Mouse (Mus musculus): ENCODE data around the gene Rab3b. TPM values are rescaled to one million over a fixed set of nuclear protein-coding genes. Genes with fewer than 3 reads are reported as not detected.

The Rab3b gene
- total and polyA plus RNA-seq, 3 experiments, result 0.11 TPM; not detected in 2

- TF ChIP-seq ZC3H11A (IDR thresholded peaks at IDR 0.05; ENCODE audit: low read depth, low read length), result no peak
Observed at GRCm38 (mm10) chr4:108833828-108834114, 45.1 kb upstream of the Rab3b start (continued).

GRCm38 (mm10) chr4:108834115-108834970 lies 44.5 kb upstream of the Rab3b start, which contains the start of gene Txndc12:
TSS of gene Txndc12 (plus strand) at chr4:108834601.
- peaks cover 33% of the 10 kb centered on the region for H3K79me2 ChIP-seq (ENCODE audit: control insufficient read depth, insufficient read depth, low read length, poor library complexity)
- DNase-seq (ENCODE audit: low read depth, low spot score), result peak; percentile 97
- peak within 1 kb of the TSS; percentile 79 to 89 for H3K4me3 ChIP-seq (ENCODE audit: control insufficient read depth in 1 of 2, insufficient read depth in 1 of 2, low read depth in 2 of 2, low read length in 2 of 2)
- H3K9me3 ChIP-seq (replicated peaks; ENCODE audit: insufficient read depth, low read length), result no peaks in the 10 kb centered on the region
- peak within 1 kb of the TSS; percentile 93 for H3K9ac ChIP-seq (ENCODE audit: control insufficient read depth, low read depth, low read length, poor library complexity, severe bottlenecking)
- no peaks in the 10 kb centered on the region for H3K27me3 ChIP-seq (ENCODE audit: control insufficient read depth in 1 of 2, insufficient read depth in 2 of 2, low read length in 2 of 2)
- peaks cover 0 to 24% of the 10 kb centered on the region in 2 experiments; a peak in 2 of 4 replicates for H3K36me3 ChIP-seq (ENCODE audit: control insufficient read depth in 1 of 2, insufficient read depth in 2 of 2, low read length in 2 of 2)
- H3K4me1 ChIP-seq (ENCODE audit: control insufficient read depth in 1 of 2, insufficient read depth in 2 of 2, low read length in 2 of 2), result peaks cover 5 to 9% of the 10 kb centered on the region in 2 experiments
- H3K27ac ChIP-seq (ENCODE audit: control insufficient read depth, low read depth, low read length), result peak within 1 kb of the TSS; percentile 96
- TF ChIP-seq POLR2AphosphoS2 (IDR thresholded peaks at IDR 0.05; ENCODE audit: low read length) (peak; percentile 94), UBTF (IDR thresholded peaks at IDR 0.05; ENCODE audit: borderline replicate concordance, insufficient read depth, low read depth, low read length) (no peak), ETS1 (IDR thresholded peaks at IDR 0.05; ENCODE audit: low read depth, low read length) (peak; percentile 71), ZNF384 (IDR thresholded peaks at IDR 0.05; ENCODE audit: low read depth, low read length) (peak; percentile 98), RAD21 (IDR thresholded peaks at IDR 0.05; ENCODE audit: low read depth, low read length) (no peak), EP300 (IDR thresholded peaks at IDR 0.05; ENCODE audit: low read depth in 1 of 2, low read length in 2 of 2) (peak in 1 of 2 experiments; percentile 28; a peak in 1 of 4 replicates), SIN3A (IDR thresholded peaks at IDR 0.05; ENCODE audit: low read length) (peak; percentile 86), USF1 (IDR thresholded peaks at IDR 0.05; ENCODE audit: low read depth, low read length) (no peak), MAZ (IDR thresholded peaks at IDR 0.05; ENCODE audit: low read depth, low read length) (peak; percentile 88), POLR2A (IDR thresholded peaks at IDR 0.05; ENCODE audit: control insufficient read depth in 1 of 2, insufficient read depth in 1 of 2, low read depth in 1 of 2, low read length in 2 of 2, poor library complexity in 1 of 2) (peak; percentile 63 to 85), TAL1 (IDR thresholded peaks at IDR 0.05; ENCODE audit: low read length) (no peak), BHLHE40 (IDR thresholded peaks at IDR 0.05; ENCODE audit: borderline replicate concordance, low read depth, low read length) (no peak), CHD1 (IDR thresholded peaks at IDR 0.05; ENCODE audit: low read depth, low read length) (no peak), E2F4 (IDR thresholded peaks at IDR 0.05; ENCODE audit: borderline replicate concordance, low read depth, low read length) (peak; percentile 48; the same call in 1 of the 2 replicates), TCF12 (IDR thresholded peaks at IDR 0.05; ENCODE audit: low read depth, low read length) (peak; percentile 69), NELFE (IDR thresholded peaks at IDR 0.05; ENCODE audit: low read depth, low read length) (peak; percentile 85), MEF2A (IDR thresholded peaks at IDR 0.05; ENCODE audit: extremely low read depth, insufficient replicate concordance, low read depth, low read length, poor library complexity, severe bottlenecking) (no peak), ZKSCAN1 (IDR thresholded peaks at IDR 0.05; ENCODE audit: low read depth, low read length) (no peak), POLR2AphosphoS5 (IDR thresholded peaks at IDR 0.05; ENCODE audit: borderline replicate concordance, low read depth, low read length) (no peak; the same call in 1 of the 2 replicates), MXI1 (IDR thresholded peaks at IDR 0.05; ENCODE audit: low read depth, low read length) (peak; percentile 60), USF2 (IDR thresholded peaks at IDR 0.05; ENCODE audit: borderline replicate concordance in 1 of 2, insufficient read depth in 1 of 2, low read depth in 1 of 2, low read length in 2 of 2) (no peak), RCOR1 (IDR thresholded peaks at IDR 0.05; ENCODE audit: low read depth, low read length) (peak; percentile 78), TBP (IDR thresholded peaks at IDR 0.05; ENCODE audit: low read depth, low read length) (peak; percentile 96), CHD2 (IDR thresholded peaks at IDR 0.05; ENCODE audit: low read length) (no peak), HCFC1 (IDR thresholded peaks at IDR 0.05; ENCODE audit: low read depth, low read length) (peak; percentile 86), MAFK (IDR thresholded peaks at IDR 0.05; ENCODE audit: borderline replicate concordance, low read depth, low read length) (no peak), SMC3 (IDR thresholded peaks at IDR 0.05; ENCODE audit: low read depth, low read length) (no peak), MYC (IDR thresholded peaks at IDR 0.05; ENCODE audit: low read depth, low read length) (peak; percentile 79; the same call in 1 of the 2 replicates), ELF1 (IDR thresholded peaks at IDR 0.05; ENCODE audit: low read depth, low read length) (peak; percentile 36; the same call in 1 of the 2 replicates), NRF1 (IDR thresholded peaks at IDR 0.05; ENCODE audit: insufficient read depth, low read depth, low read length, poor library complexity, severe bottlenecking) (no peak), GATA1 (IDR thresholded peaks at IDR 0.05; ENCODE audit: low read depth, low read length) (peak; percentile 83), JUND (IDR thresholded peaks at IDR 0.05; ENCODE audit: low read depth, low read length) (no peak)

Measured in MEL (cell line).